Mouse (Mus musculus) kidney, adult 2 months (tissue): ENCODE data around the gene Tchp.

ENCODE experiments used
- CTCF ChIP-seq: fragments of 200-500 bp; conservative IDR thresholded peaks from 2 replicates; pipeline ENCODE4 v1.5.1; 2011; ENCODE audit warnings: low read depth, mild to moderate bottlenecking, control low read depth, low read length, moderate library complexity, mixed read lengths; ENCODE audit not compliant: insufficient read depth, insufficient read length
- POLR2A ChIP-seq: fragments of 200-500 bp; IDR thresholded peaks from one replicate; pipeline ENCODE4 v1.6.1; 2011; ENCODE audit warnings: low read depth, low read length, control low read depth

DNA sequence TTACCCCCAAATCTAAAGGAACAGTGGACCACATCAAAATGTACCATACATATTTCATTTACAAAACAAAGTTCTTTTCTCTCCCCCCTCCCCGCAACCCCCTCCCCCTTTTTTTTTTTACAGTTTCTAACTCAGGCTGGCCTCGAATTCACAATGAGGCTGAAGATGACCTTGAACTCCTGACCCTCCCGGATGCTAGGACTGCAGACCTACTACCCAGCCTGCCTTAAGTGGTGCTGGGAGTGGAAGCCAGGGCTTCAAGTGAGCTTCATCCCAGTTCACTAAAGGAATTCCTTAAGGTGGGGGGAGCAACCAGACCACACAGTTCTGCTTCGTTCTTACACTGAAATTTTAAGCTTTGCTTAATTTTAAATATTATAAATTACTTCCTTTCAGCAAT, 43.4 kb upstream of the Tchp start:
- TF ChIP-seq CTCF: no peak
- no peak for TF ChIP-seq POLR2A
